ENCODE assay signal across 9 mouse cellular contexts in genomic region chr6:17876670-17877179, GRCm38 (mm10).
DNase-seq lines count a peak whose midpoint lies in the region; ATAC-seq and TF ChIP-seq lines count a peak whose summit lies in the region.
"Had no signal": no experiment of that assay in that cellular context is flagged by ENCODE, and none has a peak within 500 bp of the region (broad histone marks: within the 10 kb centered on the region; RNA-seq: fewer than 3 reads in every experiment).

No protein-coding gene starts in this region.

- peaks cover 2% of the 10 kb centered on the region; the same call in 1 of the 2 replicates for H3K36me3 ChIP-seq in lung, embryonic 16.5 days (ENCODE audit: control insufficient read depth, insufficient read depth, low read length)
- no peaks in the 10 kb centered on the region for H3K36me3 ChIP-seq in limb, embryonic 10.5 days
- H3K36me3 ChIP-seq in thymus, adult 2 months (ENCODE audit: control insufficient read depth, insufficient read depth, low read length): no peaks in the 10 kb centered on the region

- H3K9ac ChIP-seq in lung, embryonic 16.5 days (ENCODE audit: low read length): no peak overlapping the region

- 0 out of 2 replicates have a peak overlapping the region, but pooled peaks have one; percentile 19 for H3K27ac ChIP-seq in lung, embryonic 16.5 days (ENCODE audit: low read length)
- peak overlapping the region; percentile 39; the same call in 1 of the 2 replicates for H3K27ac ChIP-seq in limb, embryonic 10.5 days
- H3K27ac ChIP-seq in thymus, adult 2 months (ENCODE audit: control insufficient read depth, insufficient read depth, low read length): no peak overlapping the region

- TF ChIP-seq POLR2A in thymus, adult 2 months (IDR thresholded peaks at IDR 0.05; ENCODE audit: control insufficient read depth, extremely low read depth, insufficient read depth, low read length, poor library complexity): no peak

- no peak overlapping the region for H3K4me3 ChIP-seq in lung, embryonic 16.5 days (ENCODE audit: low read length)
- H3K4me3 ChIP-seq in limb, embryonic 10.5 days: no peak overlapping the region
- no peak overlapping the region for H3K4me3 ChIP-seq in thymus, adult 2 months (ENCODE audit: control insufficient read depth, insufficient read depth, low read length)

- peaks cover 7% of the 10 kb centered on the region; the same call in 1 of the 2 replicates for H3K4me1 ChIP-seq in lung, embryonic 16.5 days (replicated peaks; ENCODE audit: control insufficient read depth, insufficient read depth, low read length)
- peaks cover 17% of the 10 kb centered on the region for H3K4me1 ChIP-seq in limb, embryonic 10.5 days
- no peaks in the 10 kb centered on the region for H3K4me1 ChIP-seq in thymus, adult 2 months (replicated peaks; ENCODE audit: control insufficient read depth, insufficient read depth, low read length)

- no peaks in the 10 kb centered on the region for H3K9me3 ChIP-seq in lung, embryonic 16.5 days (ENCODE audit: control insufficient read depth, low read length)
- H3K9me3 ChIP-seq in limb, embryonic 10.5 days (replicated peaks): no peaks in the 10 kb centered on the region

- H3K27me3 ChIP-seq in lung, embryonic 16.5 days (ENCODE audit: control insufficient read depth, insufficient read depth, low read depth, low read length): no peaks in the 10 kb centered on the region
- H3K27me3 ChIP-seq in limb, embryonic 10.5 days (ENCODE audit: low read depth, poor library complexity, severe bottlenecking): no peaks in the 10 kb centered on the region
- H3K27me3 ChIP-seq in thymus, adult 2 months (ENCODE audit: control insufficient read depth, insufficient read depth, low read length): no peaks in the 10 kb centered on the region

- H3K4me2 ChIP-seq in lung, embryonic 16.5 days (ENCODE audit: low read depth, low read length): no peak overlapping the region

- DNase-seq in frontal cortex, postnatal 25 days (ENCODE audit: low spot score in 2 of 2): no peak
- DNase-seq in lung, postnatal 4 days: no peak
- peak; percentile 83 for DNase-seq in adrenal gland, adult 2 months
- DNase-seq in limb, embryonic 10.5 days (ENCODE audit: low spot score): peak; percentile 43
- no peak for DNase-seq in thymus, postnatal 25 days
- no peak for DNase-seq in thymus, adult 2 months
- DNase-seq: left cerebral cortex, postnatal 4 days had no signal

- ATAC-seq in frontal cortex, adult (ENCODE audit: low TSS enrichment): peak; percentile 32; the same call in 1 of the 2 replicates
- no peak for ATAC-seq in lung, embryonic 16.5 days (ENCODE audit: low read depth)

- WGBS in lung, embryonic 16.5 days: 47% methylated on average over 7 of the region's 7 CpGs
- WGBS in limb, embryonic 10.5 days: 58% methylated on average over 7 of the region's 7 CpGs
- WGBS in thymus, adult 2 months: 95% methylated on average over 7 of the region's 7 CpGs

- no peak for TF ChIP-seq CTCF in thymus, adult 2 months (IDR thresholded peaks at IDR 0.05; ENCODE audit: borderline replicate concordance, control insufficient read depth, extremely low read depth, insufficient read depth, low read length, poor library complexity)

Comparison
In these comparisons a context has a peak if more than half of its experiments do, and no peak if none do; other contexts are left out.
1. DNase-seq: peak in adrenal gland, adult 2 months (single experiment) and limb, embryonic 10.5 days (single experiment); none in frontal cortex, postnatal 25 days (0 of 2), lung, postnatal 4 days (0 of 2), thymus, postnatal 25 days (single experiment) and thymus, adult 2 months (single experiment).